Mouse (Mus musculus): ENCODE measurements at regions not wholly inside any gene's neighbourhood (a gene's known extent, or its start where the extent isn't known, plus 50 kb on each side); places are given as distances from the start of the nearest gene placed in this dataset.

- Histone ChIP-seq H3K27ac (ENCODE audit: insufficient read depth, low read length) (no peak overlapping the region), H3K4me3 (ENCODE audit: insufficient read depth, low read length) (no peak overlapping the region), H3K4me1 (ENCODE audit: control insufficient read depth, insufficient read depth, low read length) (no peaks in the 10 kb centered on the region)
- TF ChIP-seq CTCF (IDR thresholded peaks at IDR 0.05; ENCODE audit: borderline replicate concordance, insufficient read depth, low read length), result no peak
These were observed 51.9 kb upstream of the Esrrg start for GRCm38 (mm10) chr1:187556718-187557117.

Measured in embryonic fibroblast, embryonic 13.5 days (primary cell).